Mouse (Mus musculus) MEL (cell line): ENCODE measurements around the gene Sox5.

Source experiments
- GATA1 ChIP-seq: IDR thresholded peaks from 2 replicates; pipeline ENCODE4 v1.6.1; 2011; ENCODE audit warnings: low read depth, low read length, improper control_type of control experiment
- MXI1 ChIP-seq: IDR thresholded peaks from 2 replicates; pipeline ENCODE4 v1.6.1; 2011; ENCODE audit warnings: mild to moderate bottlenecking, low read depth, low read length, improper control_type of control experiment
- TCF12 ChIP-seq: IDR thresholded peaks from 2 replicates; pipeline ENCODE4 v1.6.1; 2014; ENCODE audit warnings: low read depth, mild to moderate bottlenecking, inconsistent platforms, low read length, improper control_type of control experiment, moderate library complexity

DNA sequence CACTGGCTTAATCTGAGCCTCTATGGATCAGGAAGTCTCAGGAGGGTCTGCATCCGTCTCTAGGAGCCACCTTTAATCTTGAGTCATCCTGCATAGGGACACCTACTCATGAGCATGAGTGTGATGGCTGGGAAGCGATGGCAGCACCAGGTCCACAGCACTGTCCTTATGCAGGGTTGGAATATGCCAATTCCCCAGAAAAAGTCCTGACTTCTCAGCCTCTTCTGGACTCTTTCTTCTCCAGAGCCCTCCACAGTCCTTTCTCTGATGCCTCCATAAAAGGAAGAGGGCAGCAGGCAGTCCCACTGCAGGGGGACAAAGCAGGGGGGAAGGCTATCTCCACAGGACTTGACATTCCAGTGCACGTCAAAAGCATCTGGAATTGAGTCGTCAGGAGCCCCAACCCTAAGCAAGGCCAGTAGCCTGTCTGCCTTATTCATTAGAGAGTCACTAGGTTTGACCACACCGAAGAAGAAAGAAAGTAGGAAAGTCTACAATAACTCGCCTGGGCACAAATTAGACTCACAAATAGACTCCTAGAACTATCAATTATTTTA is 531.1 kb downstream of the Sox5 start:
- no peak for TF ChIP-seq GATA1
- TF ChIP-seq MXI1, result no peak
- no peak for TF ChIP-seq TCF12
